Mouse (Mus musculus): Measurements from ENCODE around the gene Th. TPM values are rescaled to one million over a fixed set of nuclear protein-coding genes. Genes with fewer than 3 reads are reported as not detected.
A peak's percentile ranks its signal among the peaks of the same experiment; 100 is the strongest.

Th gene
- 2.2 and 2.4 TPM in 2 replicates for polyA plus RNA-seq (2016; fragmentation: Nextera tagmentation; extraction: Ambion mirVana)

- 75% methylated on average over 3 of the region's 3 CpGs for WGBS
- H3K27me3 ChIP-seq (ENCODE audit: insufficient read depth, poor library complexity, severe bottlenecking): peaks cover 68% of the 10 kb centered on the region
These were observed at the start of gene Th for GRCm38 (mm10) chr7:142931028-142931427. Gene Th, minus strand, starts transcription at chr7:142931128.

GRCm38 (mm10) chr7:142968809-142969511 is 38.0 kb upstream of the Th start, which contains the start of gene Ascl2:
Gene Ascl2, minus strand, starts transcription at chr7:142969264.
- Histone ChIP-seq H3K9me3 (no peaks in the 10 kb centered on the region), H3K4me3 (peak within 1 kb of the TSS; percentile 63), H3K36me3 (no peaks in the 10 kb centered on the region), H3K4me1 (peaks cover 24% of the 10 kb centered on the region), H3K27ac (peak within 1 kb of the TSS; percentile 64), H3K27me3 (ENCODE audit: insufficient read depth, poor library complexity, severe bottlenecking) (peaks cover 82% of the 10 kb centered on the region)
- DNase-seq (ENCODE audit: low spot score): peak; percentile 80
- 2% methylated on average over 51 of the region's 51 CpGs for WGBS

More at GRCm38 (mm10) chr7:142931028-142931427, at the start of gene Th:
- no peak within 1 kb of the TSS for H3K4me3 ChIP-seq
- H3K36me3 ChIP-seq: no peaks in the 10 kb centered on the region
- DNase-seq (ENCODE audit: low spot score): no peak
- no peaks in the 10 kb centered on the region for H3K9me3 ChIP-seq
- peaks cover 6% of the 10 kb centered on the region; the same call in 1 of the 2 replicates for H3K4me1 ChIP-seq
- no peak within 1 kb of the TSS for H3K27ac ChIP-seq

GRCm38 (mm10) chr7:142967884-142968808 is 37.2 kb upstream of the Th start:
- H3K27me3 ChIP-seq (ENCODE audit: insufficient read depth, poor library complexity, severe bottlenecking): peaks cover 91% of the 10 kb centered on the region
- H3K36me3 ChIP-seq: no peaks in the 10 kb centered on the region
- DNase-seq (ENCODE audit: low spot score): no peak
- WGBS: under 1% methylated on average over 90 of the region's 90 CpGs
- H3K27ac ChIP-seq: peak overlapping the region; percentile 64
- H3K9me3 ChIP-seq: no peaks in the 10 kb centered on the region
- peak overlapping the region; percentile 63 for H3K4me3 ChIP-seq
- H3K4me1 ChIP-seq: peaks cover 24% of the 10 kb centered on the region

GRCm38 (mm10) chr7:142967414-142967883 is 36.5 kb upstream of the Th start:
- H3K9me3 ChIP-seq: no peaks in the 10 kb centered on the region
- H3K36me3 ChIP-seq: no peaks in the 10 kb centered on the region
- peak overlapping the region; percentile 64 for H3K27ac ChIP-seq
- H3K27me3 ChIP-seq (ENCODE audit: insufficient read depth, poor library complexity, severe bottlenecking): peaks cover 98% of the 10 kb centered on the region
- peaks cover 24% of the 10 kb centered on the region for H3K4me1 ChIP-seq
- peak overlapping the region; percentile 63 for H3K4me3 ChIP-seq
- under 1% methylated on average over 36 of the region's 36 CpGs for WGBS
- no peak for DNase-seq (ENCODE audit: low spot score)

- WGBS: 70% methylated on average over 4 of the region's 4 CpGs
These were observed 28.8 kb upstream of the Th start for GRCm38 (mm10) chr7:142959752-142960151.

GRCm38 (mm10) chr7:142958817-142959216 is 27.9 kb upstream of the Th start:
- no peak overlapping the region for H3K27ac ChIP-seq
- H3K27me3 ChIP-seq (ENCODE audit: insufficient read depth, poor library complexity, severe bottlenecking): peaks cover 47% of the 10 kb centered on the region
- 83% methylated on average over 1 of the region's 1 CpGs for WGBS
- H3K4me3 ChIP-seq: no peak overlapping the region
- H3K4me1 ChIP-seq: 0 out of 2 replicates have a peak, but pooled peaks cover 3% of the 10 kb centered on the region
- H3K36me3 ChIP-seq: no peaks in the 10 kb centered on the region
- no peaks in the 10 kb centered on the region for H3K9me3 ChIP-seq
- DNase-seq (ENCODE audit: low spot score): no peak

More at GRCm38 (mm10) chr7:142959752-142960151, 28.8 kb upstream of the Th start:
- DNase-seq (ENCODE audit: low spot score): no peak
- Histone ChIP-seq H3K9me3 (no peaks in the 10 kb centered on the region), H3K4me1 (0 out of 2 replicates have a peak, but pooled peaks cover 3% of the 10 kb centered on the region), H3K27ac (no peak overlapping the region), H3K36me3 (no peaks in the 10 kb centered on the region), H3K27me3 (ENCODE audit: insufficient read depth, poor library complexity, severe bottlenecking) (peaks cover 57% of the 10 kb centered on the region), H3K4me3 (no peak overlapping the region)

GRCm38 (mm10) chr7:142956018-142956417 is 25.1 kb upstream of the Th start:
- no peaks in the 10 kb centered on the region for H3K9me3 ChIP-seq
- WGBS: 65% methylated on average over 2 of the region's 2 CpGs
- 0 out of 2 replicates have a peak, but pooled peaks cover 2% of the 10 kb centered on the region for H3K4me1 ChIP-seq
- peaks cover 19% of the 10 kb centered on the region for H3K27me3 ChIP-seq (ENCODE audit: insufficient read depth, poor library complexity, severe bottlenecking)
- no peak overlapping the region for H3K27ac ChIP-seq
- no peak overlapping the region for H3K4me3 ChIP-seq
- DNase-seq (ENCODE audit: low spot score): no peak
- no peaks in the 10 kb centered on the region for H3K36me3 ChIP-seq

- peaks cover 23% of the 10 kb centered on the region for H3K27me3 ChIP-seq (ENCODE audit: insufficient read depth, poor library complexity, severe bottlenecking)
- H3K27ac ChIP-seq: no peak overlapping the region
- H3K4me3 ChIP-seq: no peak overlapping the region
- H3K9me3 ChIP-seq: no peaks in the 10 kb centered on the region
- 0% methylated on average over 1 of the region's 1 CpGs for WGBS
- no peaks in the 10 kb centered on the region for H3K36me3 ChIP-seq
- DNase-seq (ENCODE audit: low spot score): no peak
- no peaks in the 10 kb centered on the region for H3K4me1 ChIP-seq
These were observed 18.6 kb upstream of the Th start for GRCm38 (mm10) chr7:142949568-142949967.

GRCm38 (mm10) chr7:142937631-142938030 is 6.7 kb upstream of the Th start:
- DNase-seq (ENCODE audit: low spot score): no peak
- H3K27ac ChIP-seq: no peak overlapping the region

GRCm38 (mm10) chr7:142935708-142936107 is 4.8 kb upstream of the Th start:
- H3K9me3 ChIP-seq: no peaks in the 10 kb centered on the region
- WGBS: 87% methylated on average over 14 of the region's 14 CpGs
- H3K36me3 ChIP-seq: no peaks in the 10 kb centered on the region
- no peak overlapping the region for H3K4me3 ChIP-seq
- H3K27ac ChIP-seq: no peak overlapping the region
- H3K27me3 ChIP-seq (ENCODE audit: insufficient read depth, poor library complexity, severe bottlenecking): peaks cover 33% of the 10 kb centered on the region; the same call in 1 of the 2 replicates
- DNase-seq (ENCODE audit: low spot score): no peak
- no peaks in the 10 kb centered on the region for H3K4me1 ChIP-seq

More at GRCm38 (mm10) chr7:142937631-142938030, 6.7 kb upstream of the Th start:
- Histone ChIP-seq H3K4me1 (no peaks in the 10 kb centered on the region), H3K36me3 (no peaks in the 10 kb centered on the region), H3K27me3 (ENCODE audit: insufficient read depth, poor library complexity, severe bottlenecking) (peaks cover 24% of the 10 kb centered on the region; the same call in 1 of the 2 replicates), H3K4me3 (no peak overlapping the region), H3K9me3 (no peaks in the 10 kb centered on the region)

GRCm38 (mm10) chr7:142932469-142932868 is 1.5 kb upstream of the Th start:
- Histone ChIP-seq H3K4me3 (no peak overlapping the region), H3K27me3 (ENCODE audit: insufficient read depth, poor library complexity, severe bottlenecking) (peaks cover 66% of the 10 kb centered on the region), H3K27ac (no peak overlapping the region), H3K4me1 (peaks cover under 1% of the 10 kb centered on the region; the same call in 1 of the 2 replicates), H3K9me3 (no peaks in the 10 kb centered on the region), H3K36me3 (no peaks in the 10 kb centered on the region)
- no peak for DNase-seq (ENCODE audit: low spot score)
- WGBS: 58% methylated on average over 3 of the region's 3 CpGs

- 81% methylated on average over 2 of the region's 2 CpGs for WGBS
- H3K36me3 ChIP-seq: no peaks in the 10 kb centered on the region
- H3K4me3 ChIP-seq: no peak overlapping the region
- H3K27ac ChIP-seq: no peak overlapping the region
- peaks cover 6% of the 10 kb centered on the region; the same call in 1 of the 2 replicates for H3K4me1 ChIP-seq
- H3K27me3 ChIP-seq (ENCODE audit: insufficient read depth, poor library complexity, severe bottlenecking): peaks cover 67% of the 10 kb centered on the region
- no peak for DNase-seq (ENCODE audit: low spot score)
- no peaks in the 10 kb centered on the region for H3K9me3 ChIP-seq
These were observed 1.4 kb downstream of the Th start for GRCm38 (mm10) chr7:142929516-142929915.

All from heart, embryonic 10.5 days (tissue).